Mouse (Mus musculus) ES-E14 (cell line): ENCODE measurements around the gene Adarb2.

Experiments
- CHD2 ChIP-seq: IDR thresholded peaks from 2 replicates; pipeline ENCODE4 v1.6.1; 2014; ENCODE audit warnings: mild to moderate bottlenecking, low read depth, low read length, inconsistent platforms
- HCFC1 ChIP-seq: IDR thresholded peaks from 2 replicates; pipeline ENCODE4 v1.6.1; 2012; ENCODE audit warnings: low read length, inconsistent platforms, borderline replicate concordance; ENCODE audit not compliant: insufficient read depth
- MAFK ChIP-seq: IDR thresholded peaks from 2 replicates; pipeline ENCODE4 v1.6.1; 2014; ENCODE audit warnings: mild to moderate bottlenecking, low read depth, low read length, inconsistent platforms; ENCODE audit not compliant: insufficient read depth

DNA sequence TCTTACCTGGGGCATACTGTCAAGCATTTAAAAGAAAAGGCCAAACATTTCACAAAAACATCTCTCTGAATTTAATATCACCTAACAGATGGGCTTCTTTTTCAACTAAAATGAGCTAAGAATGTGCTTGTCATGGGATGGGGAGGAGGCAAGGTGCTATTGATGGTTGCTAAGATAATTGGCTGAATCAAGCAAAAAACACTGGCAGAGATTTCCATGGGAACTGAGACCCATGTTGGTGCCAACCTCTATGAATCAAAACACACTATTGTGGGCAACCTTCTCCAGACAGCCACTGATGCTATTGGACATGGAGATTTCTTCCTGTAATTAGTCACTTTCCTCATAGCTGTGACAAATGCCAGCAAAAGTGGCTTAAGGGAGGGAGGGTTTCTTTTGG is 357.8 kb downstream of the Adarb2 start:
- no peak for TF ChIP-seq MAFK
- no peak for TF ChIP-seq CHD2
- TF ChIP-seq HCFC1, result no peak
